Mouse (Mus musculus) gastrocnemius, postnatal 25 days (tissue): ENCODE measurements around the gene Barhl1. TPM values are rescaled to one million over a fixed set of nuclear protein-coding genes. Genes with fewer than 3 reads are reported as not detected.

Source experiments
- DNase-seq: peaks from one replicate; pipeline ENCODE4 v3.0.0; 2022
- total RNA-seq, 2 experiments: library from RNA; stranded (reverse); gene quantifications; 1 replicate in 1 of 2; 2 replicates in 1 of 2; pipeline ENCODE4 v1.2.3; 2021

The Barhl1 gene
- total RNA-seq, 2 experiments from 2014 or later: not detected

- DNase-seq: no peak
Observed at GRCm38 (mm10) chr2:28911331-28912038, 5.0 kb downstream of the Barhl1 start.

- no peak for DNase-seq
Observed at GRCm38 (mm10) chr2:28910877-28911276, 5.6 kb downstream of the Barhl1 start.

GRCm38 (mm10) chr2:28909818-28910710, 6.4 kb downstream of the Barhl1 start:
- DNase-seq: no peak

- DNase-seq: no peak
Observed at GRCm38 (mm10) chr2:28909186-28909817, 7.2 kb downstream of the Barhl1 start.

- DNase-seq: peak; percentile 25
Observed at GRCm38 (mm10) chr2:28908389-28909153, 7.9 kb downstream of the Barhl1 start.

GRCm38 (mm10) chr2:28907691-28908388, 8.6 kb downstream of the Barhl1 start:
- DNase-seq: no peak

GRCm38 (mm10) chr2:28905561-28905960, 10.9 kb downstream of the Barhl1 start:
- DNase-seq: no peak

- DNase-seq: no peak
Observed at GRCm38 (mm10) chr2:28904786-28905185, 11.7 kb downstream of the Barhl1 start.

- DNase-seq: no peak
Observed at GRCm38 (mm10) chr2:28903871-28904270, 12.6 kb downstream of the Barhl1 start.

- DNase-seq: no peak
Observed at GRCm38 (mm10) chr2:28902291-28902690, 14.2 kb downstream of the Barhl1 start.

GRCm38 (mm10) chr2:28897340-28897899, 19.0 kb downstream of the Barhl1 start:
- no peak for DNase-seq

GRCm38 (mm10) chr2:28895876-28896275, 20.6 kb downstream of the Barhl1 start:
- no peak for DNase-seq

- DNase-seq: no peak
Observed at GRCm38 (mm10) chr2:28893526-28893925, 22.9 kb downstream of the Barhl1 start.

- no peak for DNase-seq
Observed at GRCm38 (mm10) chr2:28892796-28893195, 23.7 kb downstream of the Barhl1 start.

GRCm38 (mm10) chr2:28884914-28885313, 31.6 kb downstream of the Barhl1 start:
- no peak for DNase-seq

GRCm38 (mm10) chr2:28882826-28883485, 33.5 kb downstream of the Barhl1 start:
- DNase-seq: peak; percentile 32

GRCm38 (mm10) chr2:28882047-28882446, 34.4 kb downstream of the Barhl1 start:
- DNase-seq: no peak

GRCm38 (mm10) chr2:28881275-28881674, 35.2 kb downstream of the Barhl1 start:
- no peak for DNase-seq

GRCm38 (mm10) chr2:28875554-28875953, 40.9 kb downstream of the Barhl1 start:
- DNase-seq: no peak

- no peak for DNase-seq
Observed at GRCm38 (mm10) chr2:28867495-28867894, 49.0 kb downstream of the Barhl1 start.
